In genomic region chr7:110286198-110286732, GRCm38 (mm10) we compare ENCODE assay signal across 13 mouse cellular contexts.
A peak's percentile ranks its signal among the peaks of the same experiment; 100 is the strongest.
DNase-seq lines count a peak whose midpoint lies in the region; ATAC-seq and TF ChIP-seq lines count a peak whose summit lies in the region.
"Had no signal": no experiment of that assay in that cellular context is flagged by ENCODE, and none has a peak within 500 bp of the region (broad histone marks: within the 10 kb centered on the region; RNA-seq: fewer than 3 reads in every experiment).

No protein-coding gene starts in this region.

- H3K27me3 ChIP-seq in forebrain, embryonic 15.5 days, result no peaks in the 10 kb centered on the region
- H3K27me3 ChIP-seq in forebrain, embryonic 16.5 days (replicated peaks; ENCODE audit: control insufficient read depth, insufficient read depth, low read length), result no peaks in the 10 kb centered on the region
- no peaks in the 10 kb centered on the region for H3K27me3 ChIP-seq in kidney, postnatal 0 days (ENCODE audit: insufficient read depth, low read length)
- H3K27me3 ChIP-seq in kidney, embryonic 14.5 days (ENCODE audit: control insufficient read depth, insufficient read depth, low read length), result no peaks in the 10 kb centered on the region
- H3K27me3 ChIP-seq in midbrain, embryonic 10.5 days (ENCODE audit: low read depth, poor library complexity, severe bottlenecking), result no peaks in the 10 kb centered on the region
- H3K27me3 ChIP-seq: embryonic facial prominence, embryonic 12.5 days; limb, embryonic 15.5 days; neural tube, embryonic 12.5 days had no signal

- H3K4me1 ChIP-seq in forebrain, embryonic 15.5 days, result peaks cover 7% of the 10 kb centered on the region; the same call in 1 of the 2 replicates
- 0 out of 2 replicates have a peak, but pooled peaks cover 2% of the 10 kb centered on the region for H3K4me1 ChIP-seq in forebrain, embryonic 16.5 days (replicated peaks; ENCODE audit: control insufficient read depth, insufficient read depth, low read length)
- H3K4me1 ChIP-seq in kidney, postnatal 0 days (replicated peaks; ENCODE audit: insufficient read depth, low read length), result peaks cover 3% of the 10 kb centered on the region; the same call in 1 of the 2 replicates
- H3K4me1 ChIP-seq in kidney, embryonic 14.5 days (ENCODE audit: control insufficient read depth, insufficient read depth, low read length), result peaks cover 5% of the 10 kb centered on the region; the same call in 1 of the 2 replicates
- peaks cover 15% of the 10 kb centered on the region for H3K4me1 ChIP-seq in midbrain, embryonic 10.5 days

- ATAC-seq in forebrain, embryonic 15.5 days (replicated peaks), result peak; percentile 19; the same call in 1 of the 2 replicates
- no peak for ATAC-seq in forebrain, embryonic 16.5 days
- ATAC-seq in kidney, postnatal 0 days (replicated peaks; ENCODE audit: low FRiP score, low read depth), result 0 out of 2 replicates have a peak, but pooled peaks have one; percentile 6
- no peak for ATAC-seq in kidney, embryonic 14.5 days (ENCODE audit: low FRiP score, low TSS enrichment)

- H3K9ac ChIP-seq in forebrain, embryonic 15.5 days (replicated peaks), result no peak overlapping the region
- no peak overlapping the region for H3K9ac ChIP-seq in forebrain, embryonic 16.5 days (replicated peaks; ENCODE audit: low read depth, low read length)
- no peak overlapping the region for H3K9ac ChIP-seq in kidney, postnatal 0 days (ENCODE audit: low read depth, low read length)
- H3K9ac ChIP-seq in kidney, embryonic 14.5 days (ENCODE audit: low read depth, low read length), result no peak overlapping the region
- H3K9ac ChIP-seq: embryonic facial prominence, embryonic 12.5 days; limb, embryonic 15.5 days; neural tube, embryonic 12.5 days had no signal

- WGBS in forebrain, embryonic 15.5 days, result 80% methylated on average over 8 of the region's 8 CpGs
- WGBS in forebrain, embryonic 16.5 days, result 86% methylated on average over 8 of the region's 8 CpGs
- WGBS in kidney, postnatal 0 days, result 80% methylated on average over 8 of the region's 8 CpGs
- WGBS in kidney, embryonic 14.5 days, result 78% methylated on average over 8 of the region's 8 CpGs
- WGBS in midbrain, embryonic 10.5 days, result 76% methylated on average over 8 of the region's 8 CpGs

- no peaks in the 10 kb centered on the region for H3K36me3 ChIP-seq in forebrain, embryonic 15.5 days
- no peaks in the 10 kb centered on the region for H3K36me3 ChIP-seq in forebrain, embryonic 16.5 days (ENCODE audit: control insufficient read depth, insufficient read depth)
- peaks cover 3% of the 10 kb centered on the region; the same call in 1 of the 2 replicates for H3K36me3 ChIP-seq in kidney, postnatal 0 days (ENCODE audit: insufficient read depth, low read length)
- H3K36me3 ChIP-seq in kidney, embryonic 14.5 days (ENCODE audit: control insufficient read depth, insufficient read depth, low read length), result peaks cover 11% of the 10 kb centered on the region
- H3K36me3 ChIP-seq in midbrain, embryonic 10.5 days, result peaks cover 14% of the 10 kb centered on the region

- TF ChIP-seq CTCF in kidney, postnatal 0 days (IDR thresholded peaks at IDR 0.05; ENCODE audit: low read depth), result no peak

- no peaks in the 10 kb centered on the region for H3K9me3 ChIP-seq in forebrain, embryonic 15.5 days
- no peaks in the 10 kb centered on the region for H3K9me3 ChIP-seq in forebrain, embryonic 16.5 days (ENCODE audit: control insufficient read depth, low read length)
- no peaks in the 10 kb centered on the region for H3K9me3 ChIP-seq in kidney, postnatal 0 days (replicated peaks; ENCODE audit: low read length)
- no peaks in the 10 kb centered on the region for H3K9me3 ChIP-seq in kidney, embryonic 14.5 days (ENCODE audit: control insufficient read depth, low read length)
- H3K9me3 ChIP-seq in midbrain, embryonic 10.5 days (replicated peaks), result no peaks in the 10 kb centered on the region
- H3K9me3 ChIP-seq: embryonic facial prominence, embryonic 12.5 days; G1E; limb, embryonic 15.5 days; neural tube, embryonic 12.5 days had no signal

- no peak overlapping the region for H3K4me2 ChIP-seq in forebrain, embryonic 15.5 days (replicated peaks)
- no peak overlapping the region for H3K4me2 ChIP-seq in forebrain, embryonic 16.5 days (ENCODE audit: low read length)
- no peak overlapping the region for H3K4me2 ChIP-seq in kidney, postnatal 0 days (ENCODE audit: low read length)
- no peak overlapping the region for H3K4me2 ChIP-seq in kidney, embryonic 14.5 days (replicated peaks; ENCODE audit: low read depth, low read length)
- H3K4me2 ChIP-seq: embryonic facial prominence, embryonic 12.5 days; limb, embryonic 15.5 days; neural tube, embryonic 12.5 days had no signal

- H3K4me3 ChIP-seq in forebrain, embryonic 15.5 days, result no peak overlapping the region
- H3K4me3 ChIP-seq in forebrain, embryonic 16.5 days (replicated peaks; ENCODE audit: low read length), result no peak overlapping the region
- no peak overlapping the region for H3K4me3 ChIP-seq in kidney, postnatal 0 days (replicated peaks; ENCODE audit: low read depth, low read length)
- no peak overlapping the region for H3K4me3 ChIP-seq in kidney, embryonic 14.5 days (ENCODE audit: low read length)
- H3K4me3 ChIP-seq in midbrain, embryonic 10.5 days, result no peak overlapping the region
- H3K4me3 ChIP-seq: embryonic facial prominence, embryonic 12.5 days; heart, adult 2 months; limb, embryonic 15.5 days; neural tube, embryonic 12.5 days had no signal

- H3K27ac ChIP-seq in forebrain, embryonic 15.5 days (replicated peaks), result no peak overlapping the region
- no peak overlapping the region for H3K27ac ChIP-seq in forebrain, embryonic 16.5 days (ENCODE audit: low read length)
- no peak overlapping the region for H3K27ac ChIP-seq in kidney, postnatal 0 days
- no peak overlapping the region for H3K27ac ChIP-seq in kidney, embryonic 14.5 days (ENCODE audit: low read depth, low read length)
- H3K27ac ChIP-seq in midbrain, embryonic 10.5 days (replicated peaks), result no peak overlapping the region
- H3K27ac ChIP-seq: embryonic facial prominence, embryonic 12.5 days; limb, embryonic 15.5 days; neural tube, embryonic 12.5 days had no signal

- DNase-seq in kidney, postnatal 0 days (ENCODE audit: low spot score), result no peak
- DNase-seq in T-cell, adult 2 months (ENCODE audit: low spot score), result peak; percentile 17
- peak; percentile 55 to 61 for DNase-seq in spleen, adult 18-20 months
- no peak for DNase-seq in midbrain, embryonic 10.5 days (ENCODE audit: low spot score)
- DNase-seq in urinary bladder, postnatal 14 days (ENCODE audit: low spot score), result no peak

Comparison
In these comparisons a context has a peak if more than half of its experiments do, and no peak if none do; other contexts are left out.
1. ATAC-seq: peak in forebrain, embryonic 15.5 days (single experiment) and kidney, postnatal 0 days (single experiment); none in forebrain, embryonic 16.5 days (single experiment) and kidney, embryonic 14.5 days (single experiment).
2. DNase-seq: peak in T-cell, adult 2 months (single experiment) and spleen, adult 18-20 months (2 of 2); none in kidney, postnatal 0 days (single experiment), midbrain, embryonic 10.5 days (single experiment) and urinary bladder, postnatal 14 days (single experiment).